Mouse (Mus musculus) liver, embryonic 14.5 days (tissue): ENCODE data around the gene Tsc1. TPM values are rescaled to one million over a fixed set of nuclear protein-coding genes. Genes with fewer than 3 reads are reported as not detected.
A peak's percentile ranks its signal among the peaks of the same experiment; 100 is the strongest.

Source experiments
- ATAC-seq: fragments of 200-750 bp; cut with Nextera tagmentation; 2 replicates; pipeline ENCODE4 v1.8.0; 2017; ENCODE audit warnings: moderate number of reproducible peaks, mild to moderate bottlenecking, moderate library complexity; ENCODE audit not compliant: insufficient read depth
- DNase-seq, 3 experiments: peaks; one replicate each; pipeline ENCODE4 v3.0.0-alpha.2; 2012 to 2013; ENCODE audit warnings: low read depth in 3 of 3, low spot score in 3 of 3
- H3K27ac ChIP-seq: fragments of 300-500 bp; sonication (generic); 2 replicates; pipeline ENCODE4 v1.5.1; 2014; ENCODE audit warnings: moderate library complexity, mild to moderate bottlenecking, control low read depth, inconsistent platforms
- H3K27me3 ChIP-seq: fragments of 300-500 bp; sonication (generic); 2 replicates; pipeline ENCODE4 v1.6.1; 2014; ENCODE audit warnings: mild to moderate bottlenecking, low read length, moderate library complexity; ENCODE audit not compliant: control insufficient read depth, insufficient read depth
- H3K36me3 ChIP-seq: fragments of 300-500 bp; sonication (generic); replicated peaks from 2 replicates; pipeline ENCODE4 v1.6.1; 2014; ENCODE audit warnings: low read depth; ENCODE audit not compliant: control insufficient read depth, insufficient read depth
- H3K4me1 ChIP-seq, 2 experiments: fragments of 200-500 bp in 1 of 2; fragments of 300-500 bp in 1 of 2; sonication (generic) in 1 of 2; replicated peaks; 2 replicates each; pipeline ENCODE4 v1.6.1; 2012 to 2014; ENCODE audit warnings: antibody characterized with exemption in 1 of 2, inconsistent platforms in 1 of 2, low read length in 1 of 2; ENCODE audit not compliant: control insufficient read depth in 2 of 2, insufficient read depth in 2 of 2
- H3K4me2 ChIP-seq: fragments of 300-500 bp; sonication (generic); 2 replicates; pipeline ENCODE4 v1.6.1; 2014; ENCODE audit warnings: low read depth, mild to moderate bottlenecking, control low read depth, moderate library complexity
- H3K4me3 ChIP-seq, 2 experiments: fragments of 200-500 bp in 1 of 2; fragments of 300-500 bp in 1 of 2; sonication (generic) in 1 of 2; 2 replicates each; pipeline ENCODE4 v1.5.1; 2012 to 2014; ENCODE audit warnings: low read depth in 2 of 2, low read length in 2 of 2, mild to moderate bottlenecking in 2 of 2, control low read depth in 1 of 2, inconsistent platforms in 1 of 2, moderate library complexity in 1 of 2; ENCODE audit not compliant: insufficient read depth in 1 of 2
- H3K9ac ChIP-seq: fragments of 300-500 bp; sonication (generic); replicated peaks from 2 replicates; pipeline ENCODE4 v1.6.1; 2014; ENCODE audit warnings: mild to moderate bottlenecking, control low read depth, moderate library complexity
- H3K9me3 ChIP-seq: fragments of 300-500 bp; sonication (generic); 2 replicates; pipeline ENCODE4 v1.6.1; 2016; ENCODE audit warnings: low read length, mixed read lengths; ENCODE audit not compliant: control insufficient read depth
- CTCF ChIP-seq: IDR thresholded peaks from 2 replicates; pipeline ENCODE4 v1.5.1; 2016; ENCODE audit warnings: antibody characterized with exemption, low read depth, control low read depth
- EP300 ChIP-seq: IDR thresholded peaks from 2 replicates; pipeline ENCODE4 v1.6.1; 2016; ENCODE audit warnings: antibody characterized with exemption, low read depth
- WGBS: fragments of 180-500 bp; shearing (Covaris S2); extraction: QIAGEN DNeasy Blood & Tissue Kit; methylation state at CpG from one replicate; pipeline ENCODE4 v1.1.7; 2014; ENCODE audit not compliant: insufficient replicate concordance; 5-methylcytosine and 5-hydroxymethylcytosine counted together
- polyA plus RNA-seq, 2 experiments: library from polyadenylated mRNA; depleted of rRNA in 1 of 2; stranded (reverse) in 1 of 2; unstranded in 1 of 2; fragments of >200 nt; fragmentation: Nextera tagmentation in 1 of 2; extraction: Ambion mirVana in 1 of 2; gene quantifications; 2 replicates each; pipeline versions ENCODE4 v1.2.1 to v1.2.3; 2012 to 2014

Gene Tsc1
- polyA plus RNA-seq, 2 experiments, result 5.3 to 5.4 TPM

DNA sequence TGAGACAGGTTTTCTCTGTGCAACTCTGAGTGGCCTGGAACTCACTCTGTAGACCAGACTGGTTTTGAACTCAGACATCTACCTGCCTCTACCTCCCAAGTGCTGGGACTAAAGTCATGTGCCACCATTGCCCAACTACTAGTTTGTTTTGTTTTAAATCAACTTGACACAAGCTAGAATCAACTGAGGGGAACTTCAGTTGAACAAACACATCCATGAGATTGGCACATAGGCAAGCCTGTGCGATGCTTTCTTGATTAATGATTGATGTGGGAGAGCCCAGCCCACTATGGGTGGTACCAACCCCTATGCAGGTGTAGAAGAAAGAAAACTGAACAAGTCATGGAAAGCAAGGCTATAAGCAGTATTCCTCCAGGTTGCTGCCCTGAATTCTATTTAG, 5.8 kb upstream of the Tsc1 start:
- H3K36me3 ChIP-seq, result no peaks in the 10 kb centered on the region
- H3K9me3 ChIP-seq, result no peaks in the 10 kb centered on the region
- no peak for TF ChIP-seq CTCF
- H3K4me2 ChIP-seq, result no peak overlapping the region
- no peak overlapping the region for H3K27ac ChIP-seq
- 67% methylated on average over 1 of the region's 1 CpGs for WGBS
- no peak overlapping the region for H3K4me3 ChIP-seq
- no peak overlapping the region for H3K9ac ChIP-seq
- H3K27me3 ChIP-seq, result no peaks in the 10 kb centered on the region
- H3K4me1 ChIP-seq, result peaks cover 10 to 16% of the 10 kb centered on the region in 2 experiments
- no peak for DNase-seq
- ATAC-seq, result no peak

DNA sequence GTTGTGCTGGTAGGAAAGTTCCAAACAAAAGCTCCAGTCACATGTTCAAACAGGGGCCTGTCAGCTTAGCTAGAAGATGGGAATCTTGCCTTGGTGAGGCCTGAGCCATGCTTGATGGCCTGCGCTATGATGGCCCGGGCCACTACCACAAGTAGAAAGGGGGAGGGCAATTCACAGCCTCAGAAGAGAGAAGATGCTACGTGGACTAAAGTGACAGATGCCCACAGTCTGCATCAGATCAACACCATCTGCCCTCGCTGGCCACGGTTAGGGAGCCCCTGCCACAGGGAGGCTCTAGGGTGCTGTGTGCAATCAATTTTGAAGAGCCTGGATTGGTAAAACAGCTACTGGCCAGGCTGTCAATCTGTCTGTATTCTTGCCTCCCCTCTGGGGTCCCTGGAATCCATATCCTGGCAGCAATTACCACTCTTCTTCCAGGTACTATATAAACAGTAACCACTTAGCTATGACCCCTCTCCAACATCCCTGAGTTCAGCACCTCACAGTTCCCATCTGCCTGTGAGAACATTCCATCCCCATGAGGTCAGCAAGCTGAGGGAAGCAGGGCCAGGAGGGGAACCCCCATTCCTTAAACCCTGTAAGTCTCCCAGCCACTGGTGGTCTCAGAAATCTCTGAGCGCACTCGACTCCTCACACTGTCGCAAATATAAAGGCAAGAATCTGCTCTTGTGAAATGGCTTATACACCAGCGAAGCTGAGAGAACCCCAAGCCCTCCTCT, 3.8 kb upstream of the Tsc1 start:
- no peaks in the 10 kb centered on the region for H3K27me3 ChIP-seq
- no peaks in the 10 kb centered on the region for H3K9me3 ChIP-seq
- H3K4me3 ChIP-seq, result no peak overlapping the region
- H3K4me1 ChIP-seq, result peaks cover 14 to 27% of the 10 kb centered on the region in 2 experiments
- ATAC-seq, result no peak
- H3K27ac ChIP-seq, result no peak overlapping the region
- H3K36me3 ChIP-seq, result no peaks in the 10 kb centered on the region
- no peak for TF ChIP-seq CTCF
- no peak for TF ChIP-seq EP300
- H3K4me2 ChIP-seq, result no peak overlapping the region
- no peak for DNase-seq
- H3K9ac ChIP-seq, result no peak overlapping the region
- whole genome bisulfite sequencing, result 76% methylated on average over 9 of the region's 9 CpGs

DNA sequence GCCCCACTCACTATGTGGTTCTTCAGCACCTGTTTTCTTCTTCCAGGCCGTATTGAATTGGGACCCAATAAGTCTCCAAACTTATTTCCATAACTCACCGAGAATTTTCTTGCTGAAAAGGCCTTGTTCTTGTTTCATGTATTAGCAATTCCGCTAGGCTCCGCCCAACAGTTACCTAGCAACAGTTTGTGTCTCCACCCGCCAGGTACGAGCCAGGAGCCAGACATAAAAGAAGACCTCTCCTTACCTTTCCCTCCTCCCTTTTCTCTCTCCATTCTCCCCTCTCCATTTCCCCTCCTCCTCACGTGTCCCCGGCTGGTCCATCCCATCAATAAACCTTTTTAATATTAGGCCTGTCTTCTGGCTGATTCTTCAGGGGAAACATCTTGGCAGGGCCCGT, 2.7 kb upstream of the Tsc1 start:
- Histone ChIP-seq H3K9me3 (no peaks in the 10 kb centered on the region), H3K27me3 (no peaks in the 10 kb centered on the region), H3K4me2 (peak overlapping the region; percentile 30), H3K27ac (no peak overlapping the region), H3K4me1 (peaks cover 14 to 26% of the 10 kb centered on the region in 2 experiments), H3K4me3 (no peak overlapping the region; a peak in 1 of 4 replicates), H3K9ac (no peak overlapping the region), H3K36me3 (no peaks in the 10 kb centered on the region)
- WGBS, result 44% methylated on average over 9 of the region's 9 CpGs
- no peak for ATAC-seq
- TF ChIP-seq EP300, result no peak
- TF ChIP-seq CTCF, result no peak
- DNase-seq, result no peak

DNA sequence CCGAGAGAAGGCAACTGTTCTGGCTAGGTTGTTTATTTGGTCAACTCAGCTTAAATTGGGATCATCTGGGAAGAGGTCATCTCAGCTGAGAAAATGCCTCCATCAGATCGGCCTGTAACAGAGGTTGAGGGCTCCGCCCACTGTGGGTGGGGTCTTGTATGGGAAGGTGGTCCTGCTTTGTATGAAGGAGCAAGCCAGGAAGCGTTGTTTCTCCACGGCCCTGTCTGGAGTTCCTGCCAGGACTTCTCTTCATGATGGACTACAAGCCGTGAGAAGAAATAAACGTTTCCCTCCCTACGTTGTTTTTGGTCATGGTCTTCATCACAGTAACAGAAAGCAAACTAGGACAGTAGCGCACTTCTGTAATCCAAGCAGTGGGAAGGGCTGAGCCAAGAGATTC, 2.1 kb upstream of the Tsc1 start:
- Histone ChIP-seq H3K4me3 (no peak overlapping the region), H3K9ac (no peak overlapping the region), H3K27me3 (no peaks in the 10 kb centered on the region), H3K4me1 (peaks cover 14 to 26% of the 10 kb centered on the region in 2 experiments), H3K4me2 (peak overlapping the region; percentile 30), H3K36me3 (no peaks in the 10 kb centered on the region), H3K9me3 (no peaks in the 10 kb centered on the region), H3K27ac (no peak overlapping the region)
- no peak for ATAC-seq
- TF ChIP-seq CTCF (no peak), EP300 (no peak)
- 12% methylated on average over 9 of the region's 9 CpGs for WGBS
- DNase-seq, result no peak

DNA sequence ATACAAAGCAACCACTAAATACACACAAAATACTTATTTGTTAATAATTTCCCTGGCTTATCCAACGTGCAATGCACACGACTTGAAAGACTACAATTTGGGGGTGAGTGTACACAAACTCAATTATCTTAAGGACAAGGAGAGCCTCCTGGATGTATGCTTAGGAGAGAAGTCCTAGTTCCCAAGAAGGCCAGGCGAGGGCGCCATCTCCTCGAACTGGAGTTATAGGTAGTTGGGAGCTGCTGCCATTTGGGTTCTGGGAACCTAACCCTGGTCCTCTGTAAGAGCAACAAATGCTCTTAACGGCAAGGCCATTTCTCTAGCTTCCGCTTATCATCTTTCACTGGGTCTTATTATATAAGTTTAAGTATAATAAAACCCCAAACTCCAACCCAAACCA, 1.2 kb upstream of the Tsc1 start:
- Histone ChIP-seq H3K4me3 (no peak overlapping the region), H3K9me3 (no peaks in the 10 kb centered on the region), H3K27ac (peak overlapping the region; percentile 84; the same call in 1 of the 2 replicates), H3K9ac (no peak overlapping the region), H3K4me1 (peaks cover 17 to 26% of the 10 kb centered on the region in 2 experiments), H3K27me3 (no peaks in the 10 kb centered on the region), H3K4me2 (no peak overlapping the region), H3K36me3 (no peaks in the 10 kb centered on the region)
- ATAC-seq (no peak), DNase-seq (no peak)
- TF ChIP-seq EP300, result no peak
- peak; percentile 71 for TF ChIP-seq CTCF
- 62% methylated on average over 7 of the region's 7 CpGs for WGBS
